Mouse (Mus musculus): ENCODE results near the gene Capn9.

The Capn9 gene

DNA sequence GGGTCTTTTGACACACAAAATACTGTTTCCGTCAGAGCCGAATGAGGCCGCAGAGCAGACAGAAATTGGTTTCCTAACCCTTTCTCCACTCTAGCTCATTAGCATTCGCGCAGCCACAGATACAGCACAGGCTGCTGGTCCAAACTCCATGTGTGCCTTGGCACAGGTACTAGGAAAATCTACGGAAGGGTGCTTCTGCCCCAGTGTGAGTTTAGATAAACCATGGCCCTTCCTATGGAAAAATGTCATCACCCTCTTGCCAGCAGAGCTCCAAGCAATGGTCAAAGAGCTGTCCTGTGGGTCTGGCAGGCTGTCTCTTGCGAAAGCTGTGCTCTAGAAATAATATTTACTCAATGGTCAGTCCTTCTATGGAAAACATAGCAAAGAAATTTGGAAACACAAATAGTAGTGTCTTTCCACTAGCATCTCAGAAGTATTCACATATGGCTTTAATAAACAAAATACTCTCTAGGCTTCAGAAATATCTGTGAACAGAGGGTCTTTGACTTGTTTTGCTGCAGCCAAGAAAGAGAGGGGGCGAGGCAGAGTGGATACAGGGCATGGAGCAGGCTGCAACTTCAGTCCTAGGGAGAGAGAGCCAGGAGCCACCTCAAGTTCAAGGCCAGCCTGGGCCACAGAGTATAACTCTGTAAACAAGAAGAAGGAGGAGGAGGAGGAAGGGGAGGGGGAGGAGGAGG is 4.0 kb upstream of the Capn9 start:
- no peak for DNase-seq (ENCODE audit: low read depth, low spot score)

DNA sequence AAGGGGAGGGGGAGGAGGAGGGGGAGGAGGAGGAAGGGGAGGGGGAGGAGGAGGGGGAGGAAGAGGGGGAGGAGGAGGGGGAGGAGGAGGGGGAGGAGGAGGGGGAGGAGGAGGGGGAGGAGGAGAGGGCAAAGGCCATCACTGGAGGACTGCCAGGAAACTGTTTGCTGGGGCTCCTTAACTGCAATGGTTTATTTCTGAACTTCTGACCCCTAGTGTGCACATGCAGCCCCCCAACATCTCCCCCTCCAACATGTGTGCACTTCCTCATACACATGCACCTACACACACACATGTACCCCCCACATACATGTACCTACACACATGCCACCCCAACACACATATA is 3.5 kb upstream of the Capn9 start:
- no peak for DNase-seq (ENCODE audit: low read depth, low spot score)

DNA sequence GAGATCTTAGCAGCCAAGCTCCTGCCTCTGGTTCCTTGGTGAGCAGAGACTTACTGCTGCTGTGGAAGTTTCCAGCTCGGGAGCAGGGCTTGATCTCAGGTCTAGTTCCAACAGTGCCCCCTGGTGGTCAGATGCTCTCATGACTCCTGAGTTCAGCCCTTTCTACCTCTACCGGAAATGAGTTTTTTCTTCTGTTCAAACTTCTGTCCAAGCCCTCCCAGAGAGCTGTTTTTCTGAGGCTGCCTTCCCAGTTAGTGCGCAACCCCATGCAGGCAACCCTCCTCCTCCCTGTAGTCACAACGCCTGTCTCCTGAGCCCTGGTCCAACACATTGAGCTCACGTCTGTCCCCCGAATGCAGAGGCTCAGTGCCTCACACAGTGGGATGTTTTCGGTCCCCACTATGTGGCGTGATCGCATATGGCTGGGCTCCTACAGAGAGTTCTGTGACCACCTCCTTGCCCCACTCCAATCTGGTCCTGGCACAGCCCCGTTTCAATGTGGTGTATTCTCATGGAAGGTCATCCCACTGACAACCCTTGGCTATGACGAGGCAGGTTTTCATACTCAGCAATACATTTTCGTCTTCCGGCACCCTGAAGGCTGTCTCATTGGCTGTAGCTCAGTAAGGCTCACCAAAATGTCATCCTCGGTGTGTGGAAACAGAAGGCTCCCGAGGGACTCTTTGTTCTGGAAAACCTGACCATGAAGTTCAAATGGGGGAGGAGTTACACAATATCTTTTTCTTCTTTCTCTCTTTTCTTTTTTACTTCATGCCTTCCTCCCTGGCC is 2.2 kb upstream of the Capn9 start:
- peak; percentile 74 for DNase-seq (ENCODE audit: low read depth, low spot score)

DNA sequence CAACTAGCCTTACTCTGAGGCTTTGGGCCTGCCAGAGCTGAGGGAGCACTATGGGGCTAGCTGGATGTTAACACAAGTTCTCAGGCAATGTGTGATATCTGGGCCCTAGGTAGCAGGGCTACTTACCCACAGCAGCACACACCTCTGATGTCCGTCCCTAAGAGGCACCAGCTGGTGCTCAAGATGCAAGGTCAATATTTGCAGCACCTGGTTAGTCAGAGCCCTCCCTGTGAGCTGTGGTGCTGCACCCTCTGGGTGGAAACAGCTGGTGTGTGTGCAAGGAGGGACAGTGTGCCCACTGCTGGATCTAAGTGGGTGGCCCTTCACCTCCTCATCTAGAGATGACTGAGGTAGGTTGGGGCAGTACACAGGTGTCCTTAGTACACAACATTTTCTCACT is 840 bp downstream of the Capn9 start:
- DNase-seq (ENCODE audit: low read depth, low spot score): no peak

DNA sequence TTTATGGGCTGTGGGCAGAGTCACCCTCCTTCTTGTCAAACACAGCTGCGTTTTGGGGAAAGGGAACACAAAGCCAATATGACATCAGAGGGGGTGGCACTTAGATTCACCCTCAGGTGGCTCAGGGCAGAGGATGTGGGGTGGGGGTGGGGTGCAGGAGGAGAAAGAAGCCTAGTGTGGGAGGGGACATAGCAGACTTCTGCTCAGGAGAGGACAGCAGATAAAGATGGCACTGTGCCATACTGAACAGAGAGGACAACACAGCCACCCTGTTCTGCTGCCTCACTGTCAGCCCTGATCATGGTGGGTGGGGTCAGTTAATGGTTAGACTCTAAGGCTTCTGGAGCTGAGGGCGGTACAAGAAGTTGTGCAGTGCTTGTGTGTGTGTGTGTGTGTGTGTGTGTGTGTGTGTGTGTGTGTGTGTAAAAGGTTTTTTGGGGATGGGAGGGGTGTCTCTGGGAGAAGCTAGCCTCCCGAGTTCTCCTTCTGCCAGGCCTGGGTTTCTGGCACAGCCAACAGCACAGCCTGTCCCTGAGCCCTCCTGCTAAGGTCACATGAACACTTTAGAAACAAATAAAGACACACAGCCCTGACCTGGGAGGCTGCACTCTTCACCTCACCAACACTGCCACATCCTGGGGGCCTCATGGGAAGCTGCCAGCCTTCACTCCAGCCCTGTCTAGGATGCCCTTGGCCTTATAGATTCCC is 10.0 kb downstream of the Capn9 start:
- peak; percentile 10 for DNase-seq (ENCODE audit: low read depth, low spot score)

DNA sequence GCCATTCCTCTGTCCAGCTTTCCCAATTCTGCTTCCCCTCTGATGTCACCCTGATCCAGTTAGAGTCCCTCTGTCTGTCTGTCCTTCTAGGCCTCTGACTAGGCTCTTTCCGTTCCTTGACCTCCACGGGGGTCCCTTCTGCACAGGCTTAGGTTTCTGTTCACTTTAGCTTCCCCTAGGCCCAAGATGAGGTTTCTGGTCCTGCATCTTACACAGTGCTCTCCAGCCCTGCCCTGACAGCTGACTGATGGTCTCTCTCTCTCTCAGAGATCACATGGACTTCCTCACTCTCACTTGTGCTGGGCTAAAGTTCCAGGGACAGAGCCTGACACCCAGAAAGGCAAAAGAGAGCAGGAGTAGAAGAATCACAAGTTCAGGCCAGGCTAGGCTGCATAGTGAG is 10.6 kb downstream of the Capn9 start:
- no peak for DNase-seq (ENCODE audit: low read depth, low spot score)

DNA sequence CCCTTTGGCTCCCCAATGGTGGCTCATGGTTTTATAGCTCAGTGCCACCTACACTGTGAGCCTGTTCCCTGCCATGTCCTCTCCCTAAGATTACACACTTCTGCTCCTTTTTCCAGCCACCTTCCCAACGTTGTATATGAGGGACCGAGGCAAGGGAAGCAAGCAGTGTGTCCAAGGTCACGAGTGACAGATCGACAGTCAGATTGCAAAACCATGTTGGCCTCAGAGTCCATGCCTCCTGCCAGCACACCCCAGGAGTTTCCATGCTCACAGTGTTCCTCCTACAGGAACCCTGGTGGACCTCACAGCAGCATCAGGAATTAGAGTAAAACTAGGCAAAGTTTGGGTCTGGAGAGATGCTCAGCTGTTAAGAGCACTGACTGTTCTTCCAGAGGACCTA is 13.5 kb downstream of the Capn9 start:
- DNase-seq (ENCODE audit: low read depth, low spot score): no peak

DNA sequence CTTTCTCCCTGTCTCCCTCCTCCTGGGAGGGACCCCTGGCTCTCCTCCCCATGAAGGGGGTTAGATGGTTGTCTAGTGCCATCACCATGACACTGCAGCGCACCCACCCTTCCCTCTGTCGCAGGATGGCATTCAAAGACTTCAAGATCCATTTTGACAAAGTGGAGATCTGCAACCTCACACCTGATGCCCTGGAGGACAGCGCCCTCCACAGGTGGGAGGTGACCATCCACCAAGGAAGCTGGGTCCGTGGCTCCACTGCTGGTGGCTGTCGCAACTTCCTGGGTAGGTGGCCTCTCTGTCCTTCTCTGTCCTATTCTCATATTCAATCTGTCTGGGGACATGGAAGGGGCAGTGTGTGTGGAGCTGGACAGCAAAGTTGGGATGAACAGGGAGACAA is 28.2 kb downstream of the Capn9 start:
- no peak for DNase-seq (ENCODE audit: low read depth, low spot score)

DNA sequence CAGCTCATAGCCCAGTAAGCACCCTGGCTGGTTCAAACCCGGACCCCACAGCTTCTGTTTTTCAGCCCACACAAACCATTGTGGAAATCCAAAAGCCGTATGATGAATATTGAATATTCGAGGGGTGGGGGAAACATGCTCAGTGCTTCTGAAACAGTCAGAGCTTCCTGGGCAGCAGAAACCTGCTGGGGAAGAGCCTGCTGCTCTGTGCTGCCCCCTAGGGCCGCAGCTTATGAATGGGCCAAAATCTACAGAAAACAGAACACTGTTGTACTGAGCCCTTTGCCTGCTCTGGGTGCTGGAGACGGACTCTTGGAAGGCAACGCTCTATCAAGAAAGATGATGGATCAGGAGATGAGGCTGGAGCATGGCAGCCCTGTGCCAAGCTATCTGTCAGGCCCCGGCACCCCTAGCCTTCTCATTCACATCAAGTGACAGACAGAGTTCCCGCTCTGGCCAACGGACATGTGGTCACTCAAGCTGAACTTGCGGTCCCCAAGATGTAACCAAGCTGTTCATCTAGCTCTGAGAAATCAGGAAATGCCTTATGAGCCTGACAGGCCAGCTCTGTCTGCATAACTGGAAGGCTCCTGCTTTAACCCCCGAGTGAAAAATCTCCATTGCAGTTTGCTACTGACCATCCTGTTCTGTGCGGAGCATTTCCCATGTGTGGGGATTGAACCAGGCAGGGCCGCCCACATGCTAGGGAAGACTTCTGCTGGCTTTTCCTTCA is 32.5 kb downstream of the Capn9 start:
- no peak for DNase-seq (ENCODE audit: low read depth, low spot score)

DNA sequence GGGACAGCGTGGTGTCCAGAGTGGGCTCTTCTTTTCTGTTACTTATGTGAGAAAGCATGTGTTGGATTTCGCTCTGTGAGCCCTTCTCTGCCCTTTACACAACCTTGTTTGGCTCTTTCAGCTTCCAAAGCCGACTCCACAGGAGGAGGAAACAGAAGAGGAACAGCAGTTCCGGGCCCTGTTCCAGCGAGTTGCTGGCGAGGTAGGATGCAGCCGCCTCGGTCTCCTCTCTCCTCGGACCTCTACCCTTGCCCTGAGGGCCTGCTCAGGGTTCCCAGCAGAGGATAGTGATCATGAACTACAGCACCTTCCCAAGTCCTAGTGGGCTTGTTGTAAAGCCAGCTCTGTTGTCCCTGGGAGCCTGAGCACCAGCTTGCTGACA is 33.1 kb downstream of the Capn9 start:
- no peak for DNase-seq (ENCODE audit: low read depth, low spot score)

DNA sequence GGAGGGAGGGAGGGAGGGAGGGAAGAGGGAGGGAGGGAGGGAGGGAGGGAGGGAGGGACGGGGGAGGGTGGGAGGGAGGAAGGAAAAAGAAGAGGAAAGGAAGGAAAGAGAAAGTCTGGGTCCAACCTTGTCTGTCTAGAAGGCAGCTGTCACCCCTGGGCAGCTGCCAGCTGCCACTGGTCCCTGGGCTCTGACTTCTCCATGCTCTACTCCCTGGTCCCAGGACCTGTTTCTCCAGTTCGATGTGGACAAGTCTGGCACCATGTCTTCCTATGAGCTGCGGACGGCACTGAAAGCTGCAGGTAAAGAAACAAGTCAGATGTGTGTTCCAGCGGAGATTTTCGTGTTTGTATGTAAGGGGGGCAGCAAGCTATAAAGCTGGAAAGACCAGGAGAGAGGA is 38.4 kb downstream of the Capn9 start:
- DNase-seq (ENCODE audit: low read depth, low spot score): no peak

DNA sequence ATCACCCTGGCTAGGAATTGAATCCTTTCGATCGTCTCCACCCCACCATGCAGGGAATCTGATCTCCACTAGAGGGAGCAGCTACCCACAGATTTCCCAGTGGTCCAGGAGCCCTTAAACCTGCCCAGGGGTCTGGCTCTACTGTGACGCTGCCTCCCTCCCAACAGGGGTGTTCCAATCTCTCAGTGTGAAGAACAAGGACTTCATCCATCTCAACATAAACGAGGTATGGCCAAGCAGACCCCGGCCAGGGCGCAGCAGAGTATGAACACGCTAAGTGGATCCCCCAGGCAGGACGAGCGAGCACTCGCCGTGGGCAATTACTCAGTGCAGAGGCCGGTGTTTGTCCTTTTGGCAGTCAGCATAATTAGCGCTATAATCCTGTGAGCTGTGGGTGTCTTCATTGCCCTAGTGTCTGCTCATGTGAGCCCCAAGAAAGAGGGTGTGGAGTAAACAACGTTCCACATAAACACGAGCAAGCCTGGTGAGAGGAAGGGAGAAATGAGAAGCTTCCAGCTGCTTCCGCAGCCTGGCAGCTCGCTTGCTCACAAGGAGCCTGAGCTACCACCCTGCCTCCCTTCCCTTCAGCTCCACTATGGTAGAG is 41.5 kb downstream of the Capn9 start:
- peak; percentile 48 for DNase-seq (ENCODE audit: low read depth, low spot score)

DNA sequence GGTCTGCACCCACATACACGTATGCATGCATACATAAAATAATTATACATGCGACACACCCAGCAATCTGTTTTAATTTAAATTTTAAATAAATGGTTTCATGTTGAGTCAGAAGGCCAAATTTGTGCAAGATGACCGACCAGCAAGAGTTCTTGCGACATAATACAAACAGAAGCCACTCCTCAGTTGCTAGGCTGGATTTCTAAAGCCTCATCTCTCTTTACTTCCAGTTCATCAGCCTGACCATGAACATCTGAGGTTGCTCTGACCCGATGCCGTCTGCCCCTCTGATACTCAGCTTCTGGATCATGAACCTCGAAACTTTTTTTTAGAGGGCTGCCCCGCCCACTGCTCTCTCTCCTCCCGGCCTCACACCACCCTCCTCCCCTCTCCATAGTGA is 42.3 kb downstream of the Capn9 start:
- no peak for DNase-seq (ENCODE audit: low read depth, low spot score)

DNA sequence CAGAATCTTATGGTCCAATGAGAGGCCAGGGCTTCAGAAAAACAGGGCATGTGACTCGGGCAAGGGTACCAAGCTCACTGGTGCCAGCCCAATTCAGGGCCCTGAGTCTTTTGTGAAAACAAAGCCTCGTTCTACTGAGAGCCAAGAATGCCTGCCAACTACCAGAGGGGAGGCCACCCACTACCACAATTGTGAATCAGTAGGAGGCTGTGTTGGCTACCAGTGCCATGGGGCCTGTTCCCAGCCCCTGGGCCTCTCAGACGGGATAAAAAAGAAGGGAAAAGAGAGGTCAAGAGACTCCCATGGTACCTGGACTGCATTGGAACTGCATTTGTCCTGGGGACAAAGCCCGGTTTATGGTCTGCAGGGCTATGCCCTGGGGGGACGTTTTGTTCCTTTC is 45.3 kb downstream of the Capn9 start:
- DNase-seq (ENCODE audit: low read depth, low spot score): no peak

DNA sequence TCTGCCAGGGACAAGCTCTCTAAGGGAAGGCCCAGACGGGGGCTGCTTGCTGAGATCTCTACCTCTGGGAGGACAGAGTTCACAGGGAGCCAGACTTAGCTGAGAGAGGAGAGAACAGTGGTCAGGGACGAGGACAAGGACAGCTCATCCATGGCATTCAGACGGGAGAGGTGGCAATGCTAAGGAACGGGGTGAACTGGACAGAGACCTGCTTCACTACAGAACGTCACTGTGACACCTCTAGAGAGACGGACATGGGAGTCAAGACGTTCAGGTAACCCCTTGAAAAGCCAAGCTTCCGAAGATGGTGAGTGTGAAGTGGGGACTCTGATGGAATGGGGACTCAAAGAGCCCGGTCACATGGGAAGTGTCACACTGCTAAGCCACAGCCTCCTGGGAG is 50.3 kb downstream of the Capn9 start:
- no peak for DNase-seq (ENCODE audit: low read depth, low spot score)

DNA sequence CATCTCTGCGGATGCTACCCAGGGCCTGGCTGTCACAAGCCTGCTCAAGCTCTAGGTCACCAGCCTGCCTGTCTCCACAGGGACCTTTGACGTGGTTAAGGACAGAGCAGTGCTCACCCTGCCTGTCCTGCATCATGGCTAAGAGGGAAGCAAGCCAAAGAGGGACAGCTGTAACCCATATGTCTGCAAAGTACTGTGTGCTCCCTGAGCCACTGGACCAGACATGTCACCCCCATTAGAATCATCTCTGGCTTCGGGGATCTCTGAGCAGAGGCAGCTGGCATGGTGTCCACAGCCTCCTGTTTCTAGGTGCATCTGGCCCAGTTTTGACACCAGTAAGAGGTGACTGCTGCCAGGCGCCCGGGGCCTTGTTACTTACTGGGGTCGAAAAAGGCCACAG is 54.6 kb downstream of the Capn9 start:
- DNase-seq (ENCODE audit: low read depth, low spot score): no peak

DNA sequence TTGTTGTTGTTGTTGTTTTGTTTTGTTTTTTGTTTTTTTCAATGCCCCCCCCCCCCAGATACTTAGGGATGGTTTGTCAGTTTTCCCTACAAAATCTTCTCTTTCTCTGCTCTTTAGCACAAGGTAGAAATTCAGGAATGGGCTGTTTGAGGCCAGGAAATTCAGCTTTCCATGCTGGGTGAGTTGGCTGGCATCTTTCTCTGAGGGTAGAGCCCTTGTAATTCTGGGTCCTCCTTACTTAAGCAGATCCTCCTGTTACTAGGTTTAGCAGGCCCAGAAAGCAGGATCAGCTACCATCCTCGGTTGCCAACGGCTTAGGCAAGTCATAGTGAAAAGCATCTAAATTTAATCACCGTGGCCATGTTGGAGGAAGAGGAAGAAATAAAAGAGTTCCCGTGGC is 55.0 kb downstream of the Capn9 start:
- no peak for DNase-seq (ENCODE audit: low read depth, low spot score)

DNA sequence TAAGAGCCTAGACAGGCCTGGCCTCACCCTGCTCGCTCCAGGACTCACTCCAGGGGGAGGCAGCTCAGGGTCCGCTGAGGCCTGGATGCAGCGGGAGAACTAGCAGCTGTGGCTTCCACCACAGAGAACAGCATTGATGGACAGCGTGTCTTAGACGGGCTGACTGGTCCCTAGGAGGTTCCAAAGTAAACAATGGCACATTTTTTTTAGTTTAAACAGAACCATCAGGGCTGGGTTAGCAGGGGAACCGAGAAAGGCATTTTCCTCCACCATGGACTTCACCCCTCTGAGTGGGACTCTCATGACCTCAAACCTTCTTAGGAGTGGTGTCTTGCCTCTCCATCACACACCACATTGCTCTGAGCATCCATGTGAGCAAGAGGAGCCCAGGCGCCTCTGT is 56.1 kb downstream of the Capn9 start:
- no peak for DNase-seq (ENCODE audit: low read depth, low spot score)

DNA sequence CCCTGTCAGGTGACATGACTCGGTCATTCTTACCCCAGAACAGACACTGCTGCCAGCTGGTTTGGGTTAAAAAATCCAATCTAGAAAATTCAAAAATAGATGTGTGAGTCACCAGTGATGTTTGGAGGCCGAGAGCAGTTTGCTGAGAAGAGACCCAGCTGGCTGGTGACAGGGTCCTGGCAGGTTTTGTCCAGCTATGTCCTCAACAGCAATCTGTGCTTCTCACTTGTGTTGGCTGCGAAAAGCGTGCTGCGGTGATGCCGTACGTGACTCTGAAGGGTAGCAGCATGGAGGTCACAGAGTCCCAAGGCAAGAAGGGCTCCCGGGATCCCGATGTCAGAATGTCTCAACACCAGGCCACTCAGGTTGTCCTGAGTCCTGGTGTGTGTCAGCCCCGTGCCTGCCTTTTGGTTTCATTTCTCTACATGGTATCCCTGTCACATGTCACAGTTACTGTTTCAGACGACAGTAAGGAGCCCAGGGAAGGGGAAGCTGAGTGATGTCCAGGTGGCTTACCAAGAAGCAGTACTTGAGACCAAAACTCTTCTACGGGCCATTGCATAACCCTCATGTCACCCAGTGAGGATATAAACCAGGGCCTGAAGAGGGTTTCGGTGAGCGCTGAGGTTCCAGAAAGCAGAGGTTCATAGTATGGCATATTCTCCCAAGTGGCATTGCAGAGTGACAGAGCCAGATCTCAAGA is 57.2 kb downstream of the Capn9 start:
- DNase-seq (ENCODE audit: low read depth, low spot score): no peak

DNA sequence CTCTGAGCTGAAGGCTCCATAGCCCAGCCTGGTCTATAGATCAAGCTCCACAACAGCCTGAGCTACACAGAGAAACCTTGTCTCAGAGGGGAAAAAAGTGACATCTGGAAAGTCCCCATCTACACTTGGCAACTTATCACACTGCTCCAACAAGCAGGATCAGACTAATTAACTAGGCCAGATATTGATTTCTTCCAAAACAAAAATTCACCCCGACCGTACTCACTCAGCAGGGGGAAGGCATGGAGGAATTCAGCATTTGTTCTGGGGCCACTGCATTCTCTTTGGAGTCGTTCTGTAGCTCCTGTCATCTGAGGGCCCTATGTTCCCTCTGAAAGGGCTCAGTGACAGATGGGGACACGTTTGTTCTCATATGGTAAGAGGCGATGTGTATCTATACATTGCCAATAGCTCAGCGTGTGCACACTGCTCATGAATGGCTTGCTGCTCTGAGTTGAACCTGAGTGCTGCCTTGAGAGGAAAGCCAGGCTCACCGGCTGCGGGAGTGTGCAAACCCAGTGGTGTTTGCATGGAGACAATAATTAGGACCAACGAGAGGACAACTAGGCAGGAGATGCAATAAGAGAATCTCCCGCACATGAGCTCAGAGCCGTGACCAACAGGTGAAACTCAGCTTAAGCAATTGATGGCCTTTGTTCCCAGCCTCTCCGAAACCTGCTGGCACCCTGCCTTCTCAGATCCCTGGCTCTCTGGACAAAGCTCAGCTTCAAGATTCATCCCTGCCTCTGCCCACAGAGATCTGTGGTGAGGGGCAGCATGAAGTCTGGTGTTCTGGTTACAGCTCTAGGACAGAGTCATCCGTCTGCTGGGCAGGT is 58.7 kb downstream of the Capn9 start:
- DNase-seq (ENCODE audit: low read depth, low spot score): no peak

DNA sequence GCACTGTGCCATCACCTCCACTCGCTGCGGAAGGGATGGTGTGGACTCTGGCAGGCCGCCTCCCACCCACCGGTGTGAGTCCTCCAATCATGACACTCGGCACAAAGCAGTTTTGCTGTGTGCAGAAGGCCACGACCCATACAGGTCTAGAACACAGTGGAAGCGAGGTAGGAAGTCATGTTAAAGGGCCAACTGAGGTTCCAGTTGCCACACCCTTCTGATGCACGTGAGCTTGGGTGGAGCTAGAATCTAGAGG is 59.3 kb downstream of the Capn9 start:
- DNase-seq (ENCODE audit: low read depth, low spot score): no peak

All from CD4-positive helper T cell, adult 2 months (primary cell).